Mouse (Mus musculus): ENCODE measurements around the gene Prkcz. TPM values are rescaled to one million over a fixed set of nuclear protein-coding genes. Genes with fewer than 3 reads are reported as not detected.

Gene Prkcz
- total and polyA plus RNA-seq, 3 experiments, result 0.16 to 11.8 (median 1.6) TPM

GRCm38 (mm10) chr4:155219271-155220212 lies 141.6 kb downstream of the Prkcz start:
- no peak for DNase-seq (ENCODE audit: extremely low read depth)
- TF ChIP-seq BHLHE40 (IDR thresholded peaks at IDR 0.05; ENCODE audit: low read depth, low read length) (peak; percentile 62; the same call in 1 of the 2 replicates), CHD2 (IDR thresholded peaks at IDR 0.05; ENCODE audit: low read length) (no peak), UBTF (IDR thresholded peaks at IDR 0.05; ENCODE audit: low read depth, low read length) (peak; percentile 25; the same call in 1 of the 2 replicates)
- peak overlapping the region; percentile 80 to 92 (median 84) for H3K4me3 ChIP-seq (replicated peaks in 1 of 3; ENCODE audit: low read depth in 2 of 3, low read length in 2 of 3, poor library complexity in 1 of 3)

GRCm38 (mm10) chr4:155218104-155218732 lies 142.9 kb downstream of the Prkcz start:
- peaks cover 2 to 49% of the 10 kb centered on the region in 2 experiments for H3K36me3 ChIP-seq (replicated peaks in 1 of 2; ENCODE audit: control insufficient read depth in 1 of 2, insufficient read depth in 1 of 2, low read length in 1 of 2)
- TF ChIP-seq JUN (IDR thresholded peaks at IDR 0.05; ENCODE audit: insufficient read depth, low read depth, low read length) (no peak), MAZ (IDR thresholded peaks at IDR 0.05; ENCODE audit: low read depth, low read length) (no peak), CHD2 (IDR thresholded peaks at IDR 0.05; ENCODE audit: low read length) (no peak), ELF1 (IDR thresholded peaks at IDR 0.05; ENCODE audit: low read depth, low read length) (no peak), SIN3A (IDR thresholded peaks at IDR 0.05; ENCODE audit: low read length) (no peak), TCF12 (IDR thresholded peaks at IDR 0.05; ENCODE audit: low read depth, low read length) (no peak), MAX (IDR thresholded peaks at IDR 0.05; ENCODE audit: low read length) (no peak), UBTF (IDR thresholded peaks at IDR 0.05; ENCODE audit: low read depth, low read length) (no peak), SMC3 (IDR thresholded peaks at IDR 0.05; ENCODE audit: low read depth, low read length) (no peak), MYC (IDR thresholded peaks at IDR 0.05; ENCODE audit: low read depth, low read length) (no peak), ZC3H11A (IDR thresholded peaks at IDR 0.05; ENCODE audit: low read depth, low read length) (no peak), POLR2AphosphoS2 (IDR thresholded peaks at IDR 0.05; ENCODE audit: low read depth, low read length) (no peak), NRF1 (IDR thresholded peaks at IDR 0.05; ENCODE audit: low read depth, low read length) (no peak), MEF2A (IDR thresholded peaks at IDR 0.05; ENCODE audit: borderline replicate concordance, low read depth, low read length) (no peak), KAT2A (IDR thresholded peaks at IDR 0.05; ENCODE audit: insufficient replicate concordance, low read length) (no peak), BHLHE40 (IDR thresholded peaks at IDR 0.05; ENCODE audit: low read depth, low read length) (no peak), MAFK (IDR thresholded peaks at IDR 0.05; ENCODE audit: insufficient replicate concordance, low read length) (no peak), ZNF384 (IDR thresholded peaks at IDR 0.05; ENCODE audit: low read depth, low read length) (no peak)
- no peaks in the 10 kb centered on the region for H3K9me3 ChIP-seq (replicated peaks; ENCODE audit: low read length)
- H3K4me2 ChIP-seq (ENCODE audit: insufficient read depth, low read depth, poor library complexity, severe bottlenecking), result peak overlapping the region; percentile 81
- dilution Hi-C loops (cut with MboI; ENCODE audit: extremely low pct_ligation_motif_present, extremely low pct_unique_long_range_greater_than_20kb, low sequenced_read_pairs) (no loop called here), in situ Hi-C loops (cut with MboI; ENCODE audit: low pct_ligation_motif_present, low pct_unique_long_range_greater_than_20kb, low sequenced_read_pairs) (no loop called here)
- H3K27ac ChIP-seq (ENCODE audit: insufficient read depth, low read depth), result no peak overlapping the region
- H3K79me2 ChIP-seq (replicated peaks; ENCODE audit: control insufficient read depth, extremely low read depth, insufficient read depth, poor library complexity, severe bottlenecking), result peaks cover 90% of the 10 kb centered on the region
- peaks cover 32 to 67% of the 10 kb centered on the region in 2 experiments for H3K4me1 ChIP-seq (ENCODE audit: control insufficient read depth in 1 of 2, insufficient read depth in 2 of 2)
- H3K9ac ChIP-seq (ENCODE audit: insufficient read depth, low read depth), result peak overlapping the region; percentile 35
- no peaks in the 10 kb centered on the region for H3K27me3 ChIP-seq (replicated peaks)
- peak overlapping the region in 2 of 3 experiments; percentile 34 to 80 for H3K4me3 ChIP-seq (replicated peaks in 1 of 3; ENCODE audit: low read depth in 2 of 3, low read length in 2 of 3, poor library complexity in 1 of 3)
- no peak for DNase-seq (ENCODE audit: extremely low read depth)

More at GRCm38 (mm10) chr4:155219271-155220212, 141.6 kb downstream of the Prkcz start:
- Histone ChIP-seq H3K27ac (ENCODE audit: insufficient read depth, low read depth) (peak overlapping the region; percentile 5; the same call in 1 of the 2 replicates), H3K9me3 (replicated peaks; ENCODE audit: low read length) (no peaks in the 10 kb centered on the region), H3K79me2 (replicated peaks; ENCODE audit: control insufficient read depth, extremely low read depth, insufficient read depth, poor library complexity, severe bottlenecking) (peaks cover 77% of the 10 kb centered on the region), H3K36me3 (replicated peaks in 1 of 2; ENCODE audit: control insufficient read depth in 1 of 2, insufficient read depth in 1 of 2, low read length in 1 of 2) (peaks cover 2 to 37% of the 10 kb centered on the region in 2 experiments), H3K9ac (ENCODE audit: insufficient read depth, low read depth) (peak overlapping the region; percentile 35), H3K27me3 (replicated peaks) (peaks cover 12% of the 10 kb centered on the region), H3K4me1 (ENCODE audit: control insufficient read depth in 1 of 2, insufficient read depth in 2 of 2) (peaks cover 36 to 62% of the 10 kb centered on the region in 2 experiments), H3K4me2 (ENCODE audit: insufficient read depth, low read depth, poor library complexity, severe bottlenecking) (peak overlapping the region; percentile 81)
- dilution Hi-C loops (cut with MboI; ENCODE audit: extremely low pct_ligation_motif_present, extremely low pct_unique_long_range_greater_than_20kb, low sequenced_read_pairs) (no loop called here), in situ Hi-C loops (cut with MboI; ENCODE audit: low pct_ligation_motif_present, low pct_unique_long_range_greater_than_20kb, low sequenced_read_pairs) (no loop called here)
